Mouse (Mus musculus) forebrain, embryonic 13.5 days (tissue): ENCODE data around the gene Vmn1r13. TPM values are rescaled to one million over a fixed set of nuclear protein-coding genes. Genes with fewer than 3 reads are reported as not detected.
"Not testable (repeated sequence)": the region's sequence is repeated elsewhere in the genome, so short reads cannot be mapped to it uniquely, and the experiment has no call there.

Experiments used
- ATAC-seq: fragments of 200-750 bp; cut with Nextera tagmentation; 2 replicates; pipeline ENCODE4 v1.8.0; 2017
- H3K27ac ChIP-seq: fragments of 300-500 bp; sonication (generic); 2 replicates; pipeline ENCODE4 v1.5.1; 2015; ENCODE audit warnings: inconsistent platforms, mild to moderate bottlenecking, moderate library complexity
- H3K27me3 ChIP-seq: fragments of 300-500 bp; sonication (generic); 2 replicates; pipeline ENCODE4 v1.6.1; 2015; ENCODE audit warnings: mild to moderate bottlenecking, inconsistent platforms
- H3K36me3 ChIP-seq: fragments of 300-500 bp; sonication (generic); 2 replicates; pipeline ENCODE4 v1.6.1; 2015; ENCODE audit warnings: mild to moderate bottlenecking, inconsistent platforms; ENCODE audit not compliant: poor library complexity, severe bottlenecking
- H3K4me1 ChIP-seq: fragments of 300-500 bp; sonication (generic); 2 replicates; pipeline ENCODE4 v1.6.1; 2015; ENCODE audit warnings: inconsistent platforms
- H3K4me2 ChIP-seq: fragments of 300-500 bp; sonication (generic); 2 replicates; pipeline ENCODE4 v1.6.1; 2015; ENCODE audit warnings: inconsistent platforms, mild to moderate bottlenecking, moderate library complexity
- H3K4me3 ChIP-seq: fragments of 300-500 bp; sonication (generic); 2 replicates; pipeline ENCODE4 v1.5.1; 2015; ENCODE audit warnings: mild to moderate bottlenecking, inconsistent platforms
- H3K9ac ChIP-seq: fragments of 300-500 bp; sonication (generic); 2 replicates; pipeline ENCODE4 v1.6.1; 2015; ENCODE audit warnings: mild to moderate bottlenecking, inconsistent platforms
- H3K9me3 ChIP-seq: fragments of 300-500 bp; sonication (generic); replicated peaks from 2 replicates; pipeline ENCODE4 v1.6.1; 2016; ENCODE audit warnings: inconsistent platforms
- WGBS: fragments of 180-500 bp; shearing (Covaris S2); methylation state at CpG from one replicate; pipeline ENCODE4 v1.1.7; 2015; 5-methylcytosine and 5-hydroxymethylcytosine counted together
- polyA plus RNA-seq: library from polyadenylated mRNA; unstranded; fragments of >200 nt; fragmentation: Nextera tagmentation; extraction: Ambion mirVana; gene quantifications from 2 replicates; pipeline ENCODE4 v1.2.1, GENCODE M21; 2015

The Vmn1r13 gene
- not detected in 2 replicates for polyA plus RNA-seq

GRCm38 (mm10) chr6:57202990-57203389 lies at the start of gene Vmn1r13:
Gene Vmn1r13, plus strand, starts transcription at chr6:57203290.
- 94% methylated on average over 1 of the region's 1 CpGs for WGBS

DNA sequence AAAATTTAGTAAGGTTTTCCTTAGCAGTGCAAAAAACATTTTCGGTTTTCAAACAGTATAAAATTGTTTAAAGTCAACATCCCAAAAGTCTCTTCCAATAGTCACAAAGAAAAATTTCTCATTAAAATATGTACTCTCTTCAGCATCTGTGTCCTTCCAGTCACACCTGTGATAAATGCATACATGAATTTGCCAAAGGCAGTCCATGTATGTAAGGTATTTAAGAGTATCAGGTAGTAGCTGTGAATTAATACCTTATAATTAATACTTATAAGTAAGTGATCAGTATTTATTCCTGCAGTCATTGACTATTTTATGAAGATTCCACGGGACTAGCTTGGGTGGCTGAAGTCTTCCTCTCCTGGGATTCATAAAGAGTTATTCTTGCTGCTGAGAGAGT lies 46.5 kb upstream of the Vmn1r13 start, which contains the start of gene Vmn1r12:
TSS of gene Vmn1r12 (plus strand) at position 301 of the 400 bp plus-strand sequence.
- Histone ChIP-seq H3K4me3 (no peak within 1 kb of the TSS), H3K4me2 (no peak within 1 kb of the TSS), H3K9me3 (no peaks in the 10 kb centered on the region), H3K36me3 (no peaks in the 10 kb centered on the region), H3K9ac (no peak within 1 kb of the TSS), H3K27me3 (no peaks in the 10 kb centered on the region), H3K4me1 (no peaks in the 10 kb centered on the region), H3K27ac (no peak within 1 kb of the TSS)
- 91% methylated on average over 2 of the region's 2 CpGs for WGBS
- no peak for ATAC-seq

More at GRCm38 (mm10) chr6:57202990-57203389, at the start of gene Vmn1r13:
- H3K36me3 ChIP-seq, H3K27ac ChIP-seq, ATAC-seq, H3K4me1 ChIP-seq, H3K4me3 ChIP-seq, H3K9ac ChIP-seq, H3K9me3 ChIP-seq, H3K27me3 ChIP-seq, H3K4me2 ChIP-seq: not testable (repeated sequence)

DNA sequence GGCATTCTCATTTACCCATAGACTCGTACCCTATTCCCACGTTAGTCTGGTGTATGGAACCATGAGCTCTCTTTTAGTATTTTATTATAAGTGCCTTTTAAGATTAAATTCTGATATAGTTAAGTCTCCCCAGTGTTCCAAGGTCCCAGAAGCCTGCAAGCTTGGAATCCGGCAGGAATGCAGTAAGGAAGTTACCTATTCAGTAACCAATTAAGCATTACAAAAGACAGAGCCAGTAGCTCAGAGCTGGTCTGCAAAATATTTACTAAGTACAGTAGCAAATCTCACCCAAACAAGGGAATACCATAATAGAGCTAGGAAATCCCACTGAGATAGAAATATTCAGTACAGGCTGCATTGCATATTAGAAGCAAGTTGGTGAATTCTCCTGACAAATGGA lies 13.1 kb upstream of the Vmn1r13 start:
- 39% methylated on average over 3 of the region's 3 CpGs for WGBS
- not testable (repeated sequence) for H3K4me3 ChIP-seq, H3K36me3 ChIP-seq, H3K27ac ChIP-seq, H3K9ac ChIP-seq, H3K4me2 ChIP-seq, H3K4me1 ChIP-seq, ATAC-seq, H3K27me3 ChIP-seq, H3K9me3 ChIP-seq

DNA sequence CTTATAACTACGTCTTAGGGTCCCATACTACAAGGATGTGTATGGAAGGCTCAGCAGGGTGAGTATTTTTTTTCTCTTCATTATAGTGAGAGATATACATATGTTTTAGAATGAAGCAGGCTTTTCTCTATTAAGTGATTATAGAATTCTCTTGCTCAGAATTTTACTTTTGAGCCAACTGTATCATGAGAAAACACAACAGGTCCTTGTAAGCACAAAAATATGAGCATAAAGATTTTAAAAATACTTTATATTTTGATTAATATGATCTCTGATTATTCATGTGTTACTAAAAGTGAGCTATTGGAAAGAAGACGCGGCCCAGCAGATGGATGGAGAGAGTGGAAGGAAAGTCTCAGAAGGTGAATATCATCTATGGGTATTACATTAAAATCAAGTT lies 28.3 kb downstream of the Vmn1r13 start, which contains the start of gene Vmn1r14:
TSS of gene Vmn1r14 (plus strand) at position 301 of the 400 bp plus-strand sequence.
- no peak for ATAC-seq
- Histone ChIP-seq H3K36me3 (no peaks in the 10 kb centered on the region), H3K9me3 (no peaks in the 10 kb centered on the region), H3K4me2 (no peak within 1 kb of the TSS), H3K9ac (no peak within 1 kb of the TSS), H3K27ac (no peak within 1 kb of the TSS), H3K4me3 (no peak within 1 kb of the TSS), H3K4me1 (no peaks in the 10 kb centered on the region), H3K27me3 (no peaks in the 10 kb centered on the region)
- WGBS, result 90% methylated on average over 3 of the region's 3 CpGs

DNA sequence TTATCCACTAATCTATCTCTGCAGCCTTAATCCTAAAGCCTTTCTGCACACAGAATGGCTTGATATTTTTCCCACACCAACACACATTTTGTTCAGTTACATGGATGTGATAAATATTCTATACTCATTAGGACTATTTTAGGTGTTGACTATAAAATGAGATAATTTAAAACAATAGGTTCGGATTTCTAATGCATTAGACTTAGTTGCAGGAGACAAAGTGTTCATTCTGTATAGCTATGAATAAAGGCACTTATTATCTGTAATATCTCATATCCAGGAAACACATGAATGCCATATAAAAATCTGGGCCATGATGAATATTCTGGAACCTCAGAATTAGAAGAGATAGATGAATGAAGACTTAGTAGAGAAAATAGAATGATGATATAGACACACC lies 54.6 kb downstream of the Vmn1r13 start, which contains the start of gene Vmn1r15:
TSS of gene Vmn1r15 (plus strand) at position 301 of the 400 bp plus-strand sequence.
- H3K27me3 ChIP-seq, result no peaks in the 10 kb centered on the region
- no peak within 1 kb of the TSS for H3K27ac ChIP-seq
- no peak for ATAC-seq
- no peak within 1 kb of the TSS for H3K4me2 ChIP-seq
- no peaks in the 10 kb centered on the region for H3K36me3 ChIP-seq
- H3K4me1 ChIP-seq, result no peaks in the 10 kb centered on the region
- H3K9me3 ChIP-seq, result no peaks in the 10 kb centered on the region
- no peak within 1 kb of the TSS for H3K4me3 ChIP-seq
- WGBS, result 81% methylated on average over 1 of the region's 1 CpGs
- H3K9ac ChIP-seq, result no peak within 1 kb of the TSS

DNA sequence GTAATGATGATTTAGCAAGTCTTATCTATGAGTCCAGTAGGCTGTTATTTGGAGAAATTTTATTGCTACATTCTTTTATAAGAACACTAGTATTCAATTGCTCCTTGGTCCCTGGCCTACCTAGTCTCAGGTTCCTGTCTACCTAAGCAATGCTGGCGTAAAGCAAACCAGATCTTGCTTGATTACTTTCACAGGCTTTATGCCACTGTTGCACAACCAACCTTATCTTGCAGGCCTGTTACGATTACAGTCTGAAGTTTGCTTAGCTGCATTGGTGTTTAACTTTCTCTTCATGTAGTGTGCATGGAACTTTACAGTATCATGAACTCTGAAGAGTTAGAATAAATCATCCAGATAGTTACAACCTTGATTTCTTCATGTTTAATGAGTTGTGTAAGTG lies 57.9 kb downstream of the Vmn1r13 start:
- H3K27ac ChIP-seq, result no peak overlapping the region
- H3K4me2 ChIP-seq, result no peak overlapping the region
- no peak for ATAC-seq
- no peaks in the 10 kb centered on the region for H3K4me1 ChIP-seq
- H3K9me3 ChIP-seq, result no peaks in the 10 kb centered on the region
- no peak overlapping the region for H3K4me3 ChIP-seq
- H3K36me3 ChIP-seq, result no peaks in the 10 kb centered on the region
- WGBS, result 96% methylated on average over 2 of the region's 2 CpGs
- H3K27me3 ChIP-seq, result no peaks in the 10 kb centered on the region
- H3K9ac ChIP-seq, result no peak overlapping the region

Other genes starting within 250 kb of the Vmn1r13 start
- gene Vmn1r5, start 233.0 kb upstream of the Vmn1r13 start, polyA plus RNA-seq, result not detected in 2 replicates
- gene Vmn1r6, start 206.0 kb upstream of the Vmn1r13 start, polyA plus RNA-seq, result not detected in 2 replicates
- gene Vmn1r7, start 178.0 kb upstream of the Vmn1r13 start, polyA plus RNA-seq, result not detected in 2 replicates
- gene Vmn1r8, start 171.0 kb upstream of the Vmn1r13 start, polyA plus RNA-seq, result not detected in 2 replicates
- gene Vmn1r9, start 136.5 kb upstream of the Vmn1r13 start, polyA plus RNA-seq, result not detected in 2 replicates
- not detected in 2 replicates for gene Vmn1r10, start 93.8 kb upstream of the Vmn1r13 start, polyA plus RNA-seq
- gene Vmn1r11, start 69.8 kb upstream of the Vmn1r13 start, polyA plus RNA-seq, result not detected in 2 replicates
- gene Vmn1r12, start 46.4 kb upstream of the Vmn1r13 start, polyA plus RNA-seq, result not detected in 2 replicates
- gene Vmn1r14, start 28.4 kb downstream of the Vmn1r13 start, polyA plus RNA-seq, result not detected in 2 replicates
- not detected in 2 replicates for gene Vmn1r15, start 54.7 kb downstream of the Vmn1r13 start, polyA plus RNA-seq
- not detected in 2 replicates for gene Vmn1r16, start 126.2 kb downstream of the Vmn1r13 start, polyA plus RNA-seq
- not detected in 2 replicates for gene Vmn1r17, start 160.4 kb downstream of the Vmn1r13 start, polyA plus RNA-seq
- not detected in 2 replicates for gene Vmn1r18, start 192.5 kb downstream of the Vmn1r13 start, polyA plus RNA-seq
- gene Vmn1r19, start 200.5 kb downstream of the Vmn1r13 start, polyA plus RNA-seq, result not detected in 2 replicates
- gene Vmn1r20, start 225.6 kb downstream of the Vmn1r13 start, polyA plus RNA-seq, result not detected in 2 replicates